Mouse (Mus musculus) embryo, embryonic 10 days (tissue): Measurements from ENCODE around the gene Pdlim3.
A peak's percentile ranks its signal among the peaks of the same experiment; 100 is the strongest.

Source experiments
- DNase-seq: peaks from one replicate; pipeline ENCODE4 v3.0.0-alpha.2; 2015; ENCODE audit warnings: low spot score

Gene Pdlim3

GRCm38 (mm10) chr8:45905591-45906250, 20.5 kb downstream of the Pdlim3 start:
- no peak for DNase-seq

- no peak for DNase-seq
Measured at GRCm38 (mm10) chr8:45906251-45906619, 21.0 kb downstream of the Pdlim3 start.

- DNase-seq = no peak
Measured at GRCm38 (mm10) chr8:45913707-45914106, 28.4 kb downstream of the Pdlim3 start.

GRCm38 (mm10) chr8:45916496-45916895, 31.2 kb downstream of the Pdlim3 start:
- DNase-seq = no peak

- DNase-seq = no peak
Measured at GRCm38 (mm10) chr8:45917040-45917679, 31.9 kb downstream of the Pdlim3 start.

GRCm38 (mm10) chr8:45918891-45919290, 33.6 kb downstream of the Pdlim3 start:
- no peak for DNase-seq

- no peak for DNase-seq
Measured at GRCm38 (mm10) chr8:45920392-45920791, 35.1 kb downstream of the Pdlim3 start.

GRCm38 (mm10) chr8:45922116-45922515, 36.9 kb downstream of the Pdlim3 start:
- DNase-seq = no peak

GRCm38 (mm10) chr8:45934582-45935014, 49.3 kb downstream of the Pdlim3 start, which contains the start of gene Ccdc110:
Gene Ccdc110, plus strand, starts transcription at chr8:45934619.
- peak; percentile 95 for DNase-seq

GRCm38 (mm10) chr8:45936986-45937385, 51.7 kb downstream of the Pdlim3 start:
- no peak for DNase-seq

GRCm38 (mm10) chr8:45946283-45946682, 61.0 kb downstream of the Pdlim3 start:
- DNase-seq = no peak

- no peak for DNase-seq
Measured at GRCm38 (mm10) chr8:45950622-45951021, 65.4 kb downstream of the Pdlim3 start.
